ENCODE assay signal across 9 mouse cellular contexts in genomic region chr19:11121016-11121420, GRCm38 (mm10). TPM values are rescaled to one million over a fixed set of nuclear protein-coding genes. Genes with fewer than 3 reads are reported as not detected.
DNase-seq lines count a peak whose midpoint lies in the region; ATAC-seq and TF ChIP-seq lines count a peak whose summit lies in the region.
"Not testable (repeated sequence)": the region's sequence is repeated elsewhere in the genome, so short reads cannot be mapped to it uniquely, and the experiment has no call there.
"Had no signal": no experiment of that assay in that cellular context is flagged by ENCODE, and none has a peak within 500 bp of the region (broad histone marks: within the 10 kb centered on the region; RNA-seq: fewer than 3 reads in every experiment).

No protein-coding gene starts in this region.

- peak overlapping the region; percentile 52 for H3K27ac ChIP-seq in brown adipose tissue, adult 24 weeks (replicated peaks; ENCODE audit: low read depth, low read length)
- not testable (repeated sequence) for H3K27ac ChIP-seq in embryonic facial prominence, embryonic 14.5 days (replicated peaks; ENCODE audit: low read depth, low read length); intestine, embryonic 15.5 days; limb, embryonic 14.5 days (replicated peaks; ENCODE audit: low read depth, low read length)
- H3K27ac ChIP-seq in heart, embryonic 10.5 days: 0 out of 2 replicates have a peak overlapping the region, but pooled peaks have one; percentile 42

- H3K9ac ChIP-seq in embryonic facial prominence, embryonic 14.5 days (ENCODE audit: low read depth, low read length): peak overlapping the region; percentile 58
- peak overlapping the region; percentile 32 for H3K9ac ChIP-seq in intestine, embryonic 15.5 days
- peak overlapping the region; percentile 58 for H3K9ac ChIP-seq in limb, embryonic 14.5 days (ENCODE audit: low read depth, low read length, severe bottlenecking)

- TF ChIP-seq POLR2A in limb, embryonic 14.5 days (IDR thresholded peaks at IDR 0.05; ENCODE audit: borderline replicate concordance, extremely low read depth, insufficient read depth, insufficient read length): not testable (repeated sequence)

- H3K4me2 ChIP-seq in embryonic facial prominence, embryonic 14.5 days (ENCODE audit: low read depth, low read length): peak overlapping the region; percentile 43
- peak overlapping the region; percentile 48 for H3K4me2 ChIP-seq in intestine, embryonic 15.5 days (replicated peaks)
- H3K4me2 ChIP-seq in limb, embryonic 14.5 days (replicated peaks; ENCODE audit: low read depth, low read length, severe bottlenecking): peak overlapping the region; percentile 42; the same call in 1 of the 2 replicates

- H3K9me3 ChIP-seq in embryonic facial prominence, embryonic 14.5 days (ENCODE audit: control insufficient read depth, low read length): peaks cover 13% of the 10 kb centered on the region; the same call in 1 of the 2 replicates
- H3K9me3 ChIP-seq in heart, embryonic 10.5 days; intestine, embryonic 15.5 days; limb, embryonic 14.5 days (ENCODE audit: control insufficient read depth, low read length): not testable (repeated sequence)

- peak overlapping the region; percentile 61 for H3K4me3 ChIP-seq in brown adipose tissue, adult 24 weeks (ENCODE audit: insufficient read depth, low read depth, low read length)
- peak overlapping the region; percentile 40 for H3K4me3 ChIP-seq in embryonic facial prominence, embryonic 14.5 days (ENCODE audit: low read depth, low read length)
- peak overlapping the region; percentile 53 for H3K4me3 ChIP-seq in heart, embryonic 10.5 days
- H3K4me3 ChIP-seq in intestine, embryonic 15.5 days (replicated peaks): peak overlapping the region; percentile 36
- H3K4me3 ChIP-seq in limb, embryonic 14.5 days (replicated peaks; ENCODE audit: low read length): peak overlapping the region; percentile 35

- H3K36me3 ChIP-seq in embryonic facial prominence, embryonic 14.5 days (ENCODE audit: control insufficient read depth, insufficient read depth, low read length); heart, embryonic 10.5 days; intestine, embryonic 15.5 days; limb, embryonic 14.5 days (ENCODE audit: control insufficient read depth, insufficient read depth, low read length): not testable (repeated sequence)

- not testable (repeated sequence) for H3K4me1 ChIP-seq in brown adipose tissue, adult 24 weeks (ENCODE audit: control insufficient read depth, insufficient read depth, insufficient read length, low read length); embryonic facial prominence, embryonic 14.5 days (ENCODE audit: control insufficient read depth, insufficient read depth, low read length); heart, embryonic 10.5 days; intestine, embryonic 15.5 days (replicated peaks); limb, embryonic 14.5 days (ENCODE audit: control insufficient read depth, insufficient read depth, low read length)

- not testable (repeated sequence) for H3K27me3 ChIP-seq in embryonic facial prominence, embryonic 14.5 days (replicated peaks; ENCODE audit: control insufficient read depth, insufficient read depth, low read length); heart, embryonic 10.5 days (ENCODE audit: insufficient read depth, poor library complexity, severe bottlenecking); intestine, embryonic 15.5 days (replicated peaks); limb, embryonic 14.5 days (ENCODE audit: control insufficient read depth, insufficient read depth, low read length)

- 0% methylated on average over 4 of the region's 38 CpGs for WGBS in embryonic facial prominence, embryonic 14.5 days
- WGBS in heart, embryonic 10.5 days: 3% methylated on average over 18 of the region's 38 CpGs
- WGBS in intestine, embryonic 15.5 days: 1% methylated on average over 13 of the region's 38 CpGs
- WGBS in limb, embryonic 14.5 days: under 1% methylated on average over 13 of the region's 38 CpGs

- DNase-seq in embryonic facial prominence, embryonic 14.5 days (ENCODE audit: low spot score); heart, embryonic 10.5 days (ENCODE audit: low spot score); limb, embryonic 14.5 days (ENCODE audit: low spot score): not testable (repeated sequence)
- DNase-seq in mesoderm, embryonic 11.5 days (ENCODE audit: low read depth, low spot score): peak; percentile 3
- DNase-seq in right cerebral cortex, adult 2 months (ENCODE audit: low spot score in 2 of 2): peak; percentile 2 to 11
- peak; percentile 25 for DNase-seq in yolk sac, embryonic 10.5 days (ENCODE audit: low spot score)

- peak; percentile 98 for ATAC-seq in embryonic facial prominence, embryonic 14.5 days (ENCODE audit: low read depth)
- ATAC-seq in intestine, embryonic 15.5 days: peak; percentile 99
- ATAC-seq in limb, embryonic 14.5 days (ENCODE audit: low FRiP score, low read depth): peak; percentile 97

RNA-seq across cellular contexts. Expression of gene 1700017D01Rik, which starts 9.7 kb away (rescaled TPM):
- polyA plus RNA-seq in brown adipose tissue, adult 24 weeks (2012; ENCODE audit: insufficient read depth, insufficient read length, missing spikeins): not detected in 2 replicates
- not detected in 2 replicates for polyA plus RNA-seq in embryonic facial prominence, embryonic 14.5 days (2014; fragmentation: Nextera tagmentation; extraction: Ambion mirVana)
- polyA plus RNA-seq in heart, embryonic 10.5 days (2016; fragmentation: Nextera tagmentation; extraction: Ambion mirVana): not detected in 2 replicates
- not detected in 2 replicates for polyA plus RNA-seq in intestine, embryonic 15.5 days (2015; fragmentation: Nextera tagmentation; extraction: Ambion mirVana)
- not detected in 2 replicates for polyA plus RNA-seq in limb, embryonic 14.5 days (2012; rRNA removed)
- not detected in 2 replicates for polyA plus RNA-seq in limb, embryonic 14.5 days (2014; fragmentation: Nextera tagmentation; extraction: Ambion mirVana)
- polyA plus RNA-seq: myocyte had no signal

RNA-seq across cellular contexts. Expression of gene Ms4a8a, which starts 40.1 kb away (rescaled TPM):
- 1.4 and 2.8 TPM in 2 replicates for polyA plus RNA-seq in brown adipose tissue, adult 24 weeks (2012; ENCODE audit: insufficient read depth, insufficient read length, missing spikeins)
- polyA plus RNA-seq in embryonic facial prominence, embryonic 14.5 days (2014; fragmentation: Nextera tagmentation; extraction: Ambion mirVana): not detected in 2 replicates
- not detected in 2 replicates for polyA plus RNA-seq in heart, embryonic 10.5 days (2016; fragmentation: Nextera tagmentation; extraction: Ambion mirVana)
- 21.8 and 23.7 TPM in 2 replicates for polyA plus RNA-seq in intestine, embryonic 15.5 days (2015; fragmentation: Nextera tagmentation; extraction: Ambion mirVana)
- 0.06 TPM in 1 of 2 replicates, not detected in the other for polyA plus RNA-seq in limb, embryonic 14.5 days (2012; rRNA removed)
- not detected in 2 replicates for polyA plus RNA-seq in limb, embryonic 14.5 days (2014; fragmentation: Nextera tagmentation; extraction: Ambion mirVana)

RNA-seq across cellular contexts. Expression of gene 1700025F22Rik, which starts 44.1 kb away (rescaled TPM):
- polyA plus RNA-seq in brown adipose tissue, adult 24 weeks (2012; ENCODE audit: insufficient read depth, insufficient read length, missing spikeins): not detected in 2 replicates
- polyA plus RNA-seq in embryonic facial prominence, embryonic 14.5 days (2014; fragmentation: Nextera tagmentation; extraction: Ambion mirVana): not detected in 2 replicates
- polyA plus RNA-seq in heart, embryonic 10.5 days (2016; fragmentation: Nextera tagmentation; extraction: Ambion mirVana): not detected in 2 replicates
- not detected in 2 replicates for polyA plus RNA-seq in intestine, embryonic 15.5 days (2015; fragmentation: Nextera tagmentation; extraction: Ambion mirVana)
- not detected in 2 replicates for polyA plus RNA-seq in limb, embryonic 14.5 days (2012; rRNA removed)
- not detected in 2 replicates for polyA plus RNA-seq in limb, embryonic 14.5 days (2014; fragmentation: Nextera tagmentation; extraction: Ambion mirVana)
- polyA plus RNA-seq: myocyte had no signal
